Mouse (Mus musculus): ENCODE results near the gene Wdr26. TPM values are rescaled to one million over a fixed set of nuclear protein-coding genes. Genes with fewer than 3 reads are reported as not detected.

Gene Wdr26
- 22.7 and 24.3 TPM in 2 replicates for polyA plus RNA-seq (2015; fragmentation: Nextera tagmentation; extraction: Ambion mirVana)

- Histone ChIP-seq H3K27me3 (ENCODE audit: control insufficient read depth, insufficient read depth, low read length) (no peaks in the 10 kb centered on the region), H3K4me2 (ENCODE audit: low read depth, low read length) (peak within 1 kb of the TSS; percentile 84), H3K36me3 (ENCODE audit: control insufficient read depth, insufficient read depth) (peaks cover 2% of the 10 kb centered on the region; the same call in 1 of the 2 replicates), H3K27ac (ENCODE audit: low read length) (peak within 1 kb of the TSS; percentile 96), H3K9me3 (replicated peaks; ENCODE audit: control insufficient read depth, low read length) (no peaks in the 10 kb centered on the region), H3K4me3 (ENCODE audit: low read length) (peak within 1 kb of the TSS; percentile 71), H3K9ac (ENCODE audit: low read length) (peak within 1 kb of the TSS; percentile 99), H3K4me1 (ENCODE audit: control insufficient read depth, insufficient read depth, low read length) (peaks cover 27% of the 10 kb centered on the region)
- under 1% methylated on average over 53 of the region's 54 CpGs for WGBS
- ATAC-seq (replicated peaks; ENCODE audit: extremely low read depth, insufficient read depth, low FRiP score): peak; percentile 89
These were observed at the start of gene Wdr26 for GRCm38 (mm10) chr1:181211920-181212633. Gene Wdr26 (minus strand): TSS chr1:181212001.

- WGBS: 33% methylated on average over 8 of the region's 8 CpGs
- peak; percentile 26; the same call in 1 of the 2 replicates for ATAC-seq (replicated peaks; ENCODE audit: extremely low read depth, insufficient read depth, low FRiP score)
- peaks cover 21% of the 10 kb centered on the region for H3K4me1 ChIP-seq (ENCODE audit: control insufficient read depth, insufficient read depth, low read length)
- peak overlapping the region; percentile 52 for H3K27ac ChIP-seq (ENCODE audit: low read length)
- H3K9ac ChIP-seq (ENCODE audit: low read length): no peak overlapping the region
- H3K9me3 ChIP-seq (replicated peaks; ENCODE audit: control insufficient read depth, low read length): no peaks in the 10 kb centered on the region
- H3K4me2 ChIP-seq (ENCODE audit: low read depth, low read length): no peak overlapping the region
- H3K36me3 ChIP-seq (ENCODE audit: control insufficient read depth, insufficient read depth): no peaks in the 10 kb centered on the region
- H3K4me3 ChIP-seq (ENCODE audit: low read length): no peak overlapping the region
- H3K27me3 ChIP-seq (ENCODE audit: control insufficient read depth, insufficient read depth, low read length): no peaks in the 10 kb centered on the region
These were observed 49.3 kb upstream of the Wdr26 start for GRCm38 (mm10) chr1:181260949-181261696.

GRCm38 (mm10) chr1:181260422-181260821, 48.6 kb upstream of the Wdr26 start:
- peaks cover 26% of the 10 kb centered on the region for H3K4me1 ChIP-seq (ENCODE audit: control insufficient read depth, insufficient read depth, low read length)
- H3K36me3 ChIP-seq (ENCODE audit: control insufficient read depth, insufficient read depth): no peaks in the 10 kb centered on the region
- no peak overlapping the region for H3K4me3 ChIP-seq (ENCODE audit: low read length)
- no peaks in the 10 kb centered on the region for H3K9me3 ChIP-seq (replicated peaks; ENCODE audit: control insufficient read depth, low read length)
- WGBS: 75% methylated on average over 10 of the region's 10 CpGs
- ATAC-seq (replicated peaks; ENCODE audit: extremely low read depth, insufficient read depth, low FRiP score): no peak
- no peak overlapping the region for H3K4me2 ChIP-seq (ENCODE audit: low read depth, low read length)
- H3K9ac ChIP-seq (ENCODE audit: low read length): no peak overlapping the region
- H3K27me3 ChIP-seq (ENCODE audit: control insufficient read depth, insufficient read depth, low read length): no peaks in the 10 kb centered on the region
- H3K27ac ChIP-seq (ENCODE audit: low read length): peak overlapping the region; percentile 62

GRCm38 (mm10) chr1:181259626-181260410, 48.0 kb upstream of the Wdr26 start:
- Histone ChIP-seq H3K9me3 (replicated peaks; ENCODE audit: control insufficient read depth, low read length) (no peaks in the 10 kb centered on the region), H3K4me2 (ENCODE audit: low read depth, low read length) (no peak overlapping the region), H3K4me1 (ENCODE audit: control insufficient read depth, insufficient read depth, low read length) (peaks cover 27% of the 10 kb centered on the region), H3K27me3 (ENCODE audit: control insufficient read depth, insufficient read depth, low read length) (no peaks in the 10 kb centered on the region), H3K4me3 (ENCODE audit: low read length) (no peak overlapping the region), H3K27ac (ENCODE audit: low read length) (peak overlapping the region; percentile 62; the same call in 1 of the 2 replicates), H3K9ac (ENCODE audit: low read length) (no peak overlapping the region), H3K36me3 (ENCODE audit: control insufficient read depth, insufficient read depth) (no peaks in the 10 kb centered on the region)
- WGBS: 76% methylated on average over 11 of the region's 11 CpGs
- no peak for ATAC-seq (replicated peaks; ENCODE audit: extremely low read depth, insufficient read depth, low FRiP score)

- Histone ChIP-seq H3K36me3 (ENCODE audit: control insufficient read depth, insufficient read depth) (no peaks in the 10 kb centered on the region), H3K27me3 (ENCODE audit: control insufficient read depth, insufficient read depth, low read length) (no peaks in the 10 kb centered on the region), H3K4me3 (ENCODE audit: low read length) (no peak overlapping the region), H3K9me3 (replicated peaks; ENCODE audit: control insufficient read depth, low read length) (no peaks in the 10 kb centered on the region), H3K4me2 (ENCODE audit: low read depth, low read length) (no peak overlapping the region), H3K4me1 (ENCODE audit: control insufficient read depth, insufficient read depth, low read length) (peaks cover 27% of the 10 kb centered on the region), H3K9ac (ENCODE audit: low read length) (no peak overlapping the region), H3K27ac (ENCODE audit: low read length) (no peak overlapping the region)
- ATAC-seq (replicated peaks; ENCODE audit: extremely low read depth, insufficient read depth, low FRiP score): no peak
- WGBS: 58% methylated on average over 5 of the region's 5 CpGs
These were observed 47.3 kb upstream of the Wdr26 start for GRCm38 (mm10) chr1:181259056-181259455.

- Histone ChIP-seq H3K4me2 (ENCODE audit: low read depth, low read length) (no peak overlapping the region), H3K9ac (ENCODE audit: low read length) (no peak overlapping the region), H3K4me1 (ENCODE audit: control insufficient read depth, insufficient read depth, low read length) (peaks cover 27% of the 10 kb centered on the region), H3K27me3 (ENCODE audit: control insufficient read depth, insufficient read depth, low read length) (no peaks in the 10 kb centered on the region), H3K9me3 (replicated peaks; ENCODE audit: control insufficient read depth, low read length) (no peaks in the 10 kb centered on the region), H3K27ac (ENCODE audit: low read length) (no peak overlapping the region), H3K36me3 (ENCODE audit: control insufficient read depth, insufficient read depth) (no peaks in the 10 kb centered on the region), H3K4me3 (ENCODE audit: low read length) (no peak overlapping the region)
- no peak for ATAC-seq (replicated peaks; ENCODE audit: extremely low read depth, insufficient read depth, low FRiP score)
- WGBS: 67% methylated on average over 5 of the region's 5 CpGs
These were observed 46.8 kb upstream of the Wdr26 start for GRCm38 (mm10) chr1:181258616-181259015.

GRCm38 (mm10) chr1:181257585-181258555, 46.1 kb upstream of the Wdr26 start:
- peak overlapping the region; percentile 74 for H3K27ac ChIP-seq (ENCODE audit: low read length)
- WGBS: 66% methylated on average over 20 of the region's 20 CpGs
- H3K27me3 ChIP-seq (ENCODE audit: control insufficient read depth, insufficient read depth, low read length): no peaks in the 10 kb centered on the region
- no peaks in the 10 kb centered on the region for H3K9me3 ChIP-seq (replicated peaks; ENCODE audit: control insufficient read depth, low read length)
- H3K4me3 ChIP-seq (ENCODE audit: low read length): no peak overlapping the region
- H3K4me1 ChIP-seq (ENCODE audit: control insufficient read depth, insufficient read depth, low read length): peaks cover 27% of the 10 kb centered on the region
- peak overlapping the region; percentile 76; the same call in 1 of the 2 replicates for H3K9ac ChIP-seq (ENCODE audit: low read length)
- ATAC-seq (replicated peaks; ENCODE audit: extremely low read depth, insufficient read depth, low FRiP score): no peak
- no peaks in the 10 kb centered on the region for H3K36me3 ChIP-seq (ENCODE audit: control insufficient read depth, insufficient read depth)
- H3K4me2 ChIP-seq (ENCODE audit: low read depth, low read length): peak overlapping the region; percentile 86; the same call in 1 of the 2 replicates

Measured in heart, embryonic 16.5 days (tissue).